Mouse (Mus musculus): ENCODE data around the gene Bcl11a.

- TF ChIP-seq POLR2A (IDR thresholded peaks at IDR 0.05; ENCODE audit: low read depth, low read length) (no peak), CTCF (IDR thresholded peaks at IDR 0.05; ENCODE audit: extremely low read depth, insufficient read depth, insufficient read length, insufficient replicate concordance) (no peak)
Observed at GRCm38 (mm10) chr11:24078706-24079316, 955 bp downstream of the Bcl11a start.

All from spleen, adult 2 months (tissue).